Mouse (Mus musculus) lung, postnatal 0 days (tissue): ENCODE data around the gene Ep400. TPM values are rescaled to one million over a fixed set of nuclear protein-coding genes. Genes with fewer than 3 reads are reported as not detected.

Experiments used
- ATAC-seq: fragments of 200-750 bp; cut with Nextera tagmentation; 2 replicates; pipeline ENCODE4 v1.8.0; 2017; ENCODE audit warnings: moderate library complexity
- DNase-seq: peaks from one replicate; pipeline ENCODE4 v3.0.0-alpha.2; 2016; ENCODE audit warnings: low spot score
- H3K27ac ChIP-seq: fragments of 300-500 bp; sonication (generic); 2 replicates; pipeline ENCODE4 v1.5.1; 2014; ENCODE audit warnings: antibody characterized with exemption, mild to moderate bottlenecking, low read length, mixed read lengths
- H3K27me3 ChIP-seq: fragments of 300-500 bp; sonication (generic); replicated peaks from 2 replicates; pipeline ENCODE4 v1.6.1; 2014; ENCODE audit warnings: low read length, mixed read lengths; ENCODE audit not compliant: insufficient read depth
- H3K36me3 ChIP-seq: fragments of 300-500 bp; sonication (generic); 2 replicates; pipeline ENCODE4 v1.6.1; 2014; ENCODE audit warnings: low read length, mixed read lengths; ENCODE audit not compliant: insufficient read depth
- H3K4me1 ChIP-seq: fragments of 300-500 bp; sonication (generic); 2 replicates; pipeline ENCODE4 v1.6.1; 2014; ENCODE audit warnings: antibody characterized with exemption, low read depth, low read length, mixed read lengths; ENCODE audit not compliant: insufficient read depth
- H3K4me2 ChIP-seq: fragments of 300-500 bp; sonication (generic); replicated peaks from 2 replicates; pipeline ENCODE4 v1.6.1; 2014; ENCODE audit warnings: low read depth, mild to moderate bottlenecking, low read length, moderate library complexity, mixed read lengths
- H3K4me3 ChIP-seq: fragments of 300-500 bp; sonication (generic); 2 replicates; pipeline ENCODE4 v1.5.1; 2014; ENCODE audit warnings: low read depth, low read length
- H3K9ac ChIP-seq: fragments of 300-500 bp; sonication (generic); replicated peaks from 2 replicates; pipeline ENCODE4 v1.6.1; 2014; ENCODE audit warnings: low read depth, mild to moderate bottlenecking
- H3K9me3 ChIP-seq: fragments of 300-500 bp; sonication (generic); 2 replicates; pipeline ENCODE4 v1.6.1; 2016; ENCODE audit warnings: low read length, mixed read lengths
- CTCF ChIP-seq: IDR thresholded peaks from 2 replicates; pipeline ENCODE4 v1.5.1; 2016; ENCODE audit warnings: antibody characterized with exemption, mild to moderate bottlenecking
- EP300 ChIP-seq: IDR thresholded peaks from 2 replicates; pipeline ENCODE4 v1.6.1; 2016; ENCODE audit warnings: antibody characterized with exemption, mild to moderate bottlenecking, control low read depth
- WGBS: fragments of 180-500 bp; shearing (Covaris S2); extraction: QIAGEN DNeasy Blood & Tissue Kit; methylation state at CpG from one replicate; pipeline ENCODE4 v1.1.7; 2014; 5-methylcytosine and 5-hydroxymethylcytosine counted together
- microRNA-seq: library from miRNA; unstranded; fragments of <30 nt; microRNA quantifications from one replicate; pipeline ENCODE4, GENCODE M21; 2016
- polyA plus RNA-seq: library from polyadenylated mRNA; unstranded; fragments of >200 nt; fragmentation: Nextera tagmentation; extraction: Ambion mirVana; gene quantifications from 2 replicates; pipeline ENCODE4 v1.2.1, GENCODE M21; 2015

Ep400 gene
- polyA plus RNA-seq, 1 experiment from 2014 or later = 17.5 TPM

DNA sequence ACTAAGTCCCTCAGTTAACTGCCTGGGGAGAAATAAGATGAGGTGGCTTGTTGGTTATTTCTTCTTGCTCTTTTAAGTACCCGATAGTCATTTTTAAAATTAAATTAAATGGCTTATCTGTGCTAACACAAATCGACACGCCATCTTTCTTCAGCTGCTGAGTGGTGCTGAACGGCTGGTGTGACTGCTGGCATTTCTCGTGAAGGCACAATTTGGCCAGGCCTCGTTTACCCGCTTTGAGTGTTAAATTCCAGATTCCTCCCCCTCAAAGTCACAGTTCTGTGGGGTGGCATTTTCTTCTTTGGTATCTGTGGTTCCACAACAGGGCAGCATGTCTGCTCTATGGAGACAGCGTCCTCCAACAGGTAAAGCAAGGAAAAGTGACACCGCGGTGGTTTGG, 143.2 kb downstream of the Ep400 start:
- Histone ChIP-seq H3K9ac (no peak overlapping the region), H3K4me2 (no peak overlapping the region), H3K36me3 (no peaks in the 10 kb centered on the region), H3K4me1 (no peaks in the 10 kb centered on the region), H3K4me3 (no peak overlapping the region), H3K27me3 (no peaks in the 10 kb centered on the region), H3K27ac (no peak overlapping the region), H3K9me3 (no peaks in the 10 kb centered on the region)
- TF ChIP-seq CTCF = no peak
- no peak for TF ChIP-seq EP300
- DNase-seq (no peak), ATAC-seq (no peak)
- 68% methylated on average over 10 of the region's 10 CpGs for WGBS

- TF ChIP-seq EP300 (no peak), CTCF (no peak)
- Histone ChIP-seq H3K4me1 (no peaks in the 10 kb centered on the region), H3K9ac (no peak overlapping the region), H3K27me3 (no peaks in the 10 kb centered on the region), H3K4me3 (no peak overlapping the region), H3K27ac (no peak overlapping the region), H3K9me3 (no peaks in the 10 kb centered on the region), H3K4me2 (no peak overlapping the region), H3K36me3 (no peaks in the 10 kb centered on the region)
- no peak for ATAC-seq
- DNase-seq = no peak
- 80% methylated on average over 2 of the region's 2 CpGs for WGBS
Observed at GRCm38 (mm10) chr5:110624319-110624718, 146.2 kb downstream of the Ep400 start.

- DNase-seq (no peak), ATAC-seq (no peak)
- Histone ChIP-seq H3K4me1 (no peaks in the 10 kb centered on the region), H3K36me3 (no peaks in the 10 kb centered on the region), H3K4me3 (no peak overlapping the region), H3K4me2 (no peak overlapping the region), H3K27me3 (no peaks in the 10 kb centered on the region), H3K9me3 (no peaks in the 10 kb centered on the region), H3K9ac (no peak overlapping the region), H3K27ac (no peak overlapping the region)
- 74% methylated on average over 6 of the region's 6 CpGs for WGBS
- TF ChIP-seq EP300 (no peak), CTCF (no peak)
Observed at GRCm38 (mm10) chr5:110619226-110619625, 151.3 kb downstream of the Ep400 start.

Small RNA genes lying within 50 kb of the gene (microRNA-seq; reads per million reads assigned to microRNA genes)
- not detected for gene Mir7026

Other genes starting within 250 kb of the Ep400 start
- gene Galnt9, start 226.4 kb downstream of the Ep400 start, polyA plus RNA-seq = 0.18 and 0.26 TPM in 2 replicates
- gene Noc4l, start 117.3 kb downstream of the Ep400 start, polyA plus RNA-seq = 16.2 and 18.9 TPM in 2 replicates
- gene Ddx51, start 117.3 kb downstream of the Ep400 start, polyA plus RNA-seq = 7.3 and 7.4 TPM in 2 replicates
- gene Pus1, start 9.9 kb upstream of the Ep400 start, polyA plus RNA-seq = 12.5 and 14.2 TPM in 2 replicates
- gene Ulk1, start 39.4 kb upstream of the Ep400 start, polyA plus RNA-seq = 11.8 and 11.9 TPM in 2 replicates
- 30.2 and 32.0 TPM in 2 replicates for gene Hscb, start 69.1 kb upstream of the Ep400 start, polyA plus RNA-seq
- gene Chek2, start 69.3 kb upstream of the Ep400 start, polyA plus RNA-seq = 5.7 and 7.9 TPM in 2 replicates
- 5.4 and 6.8 TPM in 2 replicates for gene Ttc28, start 109.1 kb upstream of the Ep400 start, polyA plus RNA-seq